Mouse (Mus musculus) frontal cortex, postnatal 25 days (tissue): ENCODE measurements around the gene Chrna5.

Experiments
- DNase-seq, 2 experiments: peaks; one replicate each; pipeline ENCODE4 v3.0.0; 2022; ENCODE audit warnings: low spot score in 2 of 2

Gene Chrna5

GRCm38 (mm10) chr9:55023902-55024583, 43.4 kb downstream of the Chrna5 start:
- DNase-seq, result peak; percentile 63 to 72

- no peak for DNase-seq
Observed at GRCm38 (mm10) chr9:55025534-55026274, 45.0 kb downstream of the Chrna5 start.

- no peak for DNase-seq
Observed at GRCm38 (mm10) chr9:55026275-55026663, 45.6 kb downstream of the Chrna5 start, which contains the start of gene Chrna3. Chrna3 (minus strand) TSS chr9:55026562.

- no peak for DNase-seq
Observed at GRCm38 (mm10) chr9:55031435-55032167, 50.9 kb downstream of the Chrna5 start.

- no peak for DNase-seq
Observed at GRCm38 (mm10) chr9:55038948-55039347, 58.3 kb downstream of the Chrna5 start.

- DNase-seq, result no peak
Observed at GRCm38 (mm10) chr9:55039983-55040382, 59.3 kb downstream of the Chrna5 start.

- no peak for DNase-seq
Observed at GRCm38 (mm10) chr9:55041389-55041788, 60.7 kb downstream of the Chrna5 start.

- no peak for DNase-seq
Observed at GRCm38 (mm10) chr9:55043688-55044087, 63.0 kb downstream of the Chrna5 start.

GRCm38 (mm10) chr9:55045001-55045400, 64.3 kb downstream of the Chrna5 start:
- DNase-seq, result no peak

GRCm38 (mm10) chr9:55046764-55047163, 66.1 kb downstream of the Chrna5 start:
- no peak for DNase-seq

GRCm38 (mm10) chr9:55048211-55048880, 67.7 kb downstream of the Chrna5 start, which contains the start of gene Chrnb4:
Chrnb4 (minus strand) TSS chr9:55048779.
- no peak for DNase-seq

- DNase-seq, result no peak
Observed at GRCm38 (mm10) chr9:55055386-55055930, 74.8 kb downstream of the Chrna5 start.
